Mouse (Mus musculus) forebrain, embryonic 10.5 days (tissue): ENCODE results near the gene Ptprh. TPM values are rescaled to one million over a fixed set of nuclear protein-coding genes. Genes with fewer than 3 reads are reported as not detected.

Experiments used
- DNase-seq: peaks from one replicate; pipeline ENCODE4 v3.0.0-alpha.2; 2017; ENCODE audit warnings: low spot score; ENCODE audit errors: extremely low spot score
- H3K27ac ChIP-seq: fragments of 300-500 bp; sonication (generic); 2 replicates; pipeline ENCODE4 v1.5.1; 2016; ENCODE audit warnings: mild to moderate bottlenecking
- H3K27me3 ChIP-seq: fragments of 300-500 bp; sonication (generic); 2 replicates; pipeline ENCODE4 v1.6.1; 2016; ENCODE audit warnings: mild to moderate bottlenecking; ENCODE audit not compliant: poor library complexity, severe bottlenecking
- H3K36me3 ChIP-seq: fragments of 300-500 bp; sonication (generic); replicated peaks from 2 replicates; pipeline ENCODE4 v1.6.1; 2016; ENCODE audit warnings: mild to moderate bottlenecking, moderate library complexity
- H3K4me1 ChIP-seq: fragments of 300-500 bp; sonication (generic); 2 replicates; pipeline ENCODE4 v1.6.1; 2016
- H3K4me3 ChIP-seq: fragments of 300-500 bp; sonication (generic); 2 replicates; pipeline ENCODE4 v1.5.1; 2016; ENCODE audit warnings: mild to moderate bottlenecking, moderate library complexity
- H3K9me3 ChIP-seq: fragments of 300-500 bp; sonication (generic); 2 replicates; pipeline ENCODE4 v1.6.1; 2016; ENCODE audit warnings: mild to moderate bottlenecking, moderate library complexity
- WGBS: fragments of 180-500 bp; shearing (Covaris S2); methylation state at CpG from one replicate; pipeline ENCODE4 v1.1.7; 2016; 5-methylcytosine and 5-hydroxymethylcytosine counted together
- polyA plus RNA-seq: library from polyadenylated mRNA; unstranded; fragments of >200 nt; fragmentation: Nextera tagmentation; extraction: Ambion mirVana; gene quantifications from 2 replicates; pipeline ENCODE4 v1.2.1, GENCODE M21; 2016

Ptprh gene
- polyA plus RNA-seq = 0.06 TPM in 1 of 2 replicates, not detected in the other

- Histone ChIP-seq H3K9me3 (peaks cover 4% of the 10 kb centered on the region; the same call in 1 of the 2 replicates), H3K36me3 (no peaks in the 10 kb centered on the region), H3K4me3 (no peak within 1 kb of the TSS), H3K27ac (no peak within 1 kb of the TSS), H3K4me1 (no peaks in the 10 kb centered on the region), H3K27me3 (no peaks in the 10 kb centered on the region)
- no peak for DNase-seq
- WGBS = 84% methylated on average over 6 of the region's 6 CpGs
Observed at GRCm38 (mm10) chr7:4603873-4604272, at the start of gene Ptprh. Gene Ptprh (minus strand): TSS chr7:4604041.

DNA sequence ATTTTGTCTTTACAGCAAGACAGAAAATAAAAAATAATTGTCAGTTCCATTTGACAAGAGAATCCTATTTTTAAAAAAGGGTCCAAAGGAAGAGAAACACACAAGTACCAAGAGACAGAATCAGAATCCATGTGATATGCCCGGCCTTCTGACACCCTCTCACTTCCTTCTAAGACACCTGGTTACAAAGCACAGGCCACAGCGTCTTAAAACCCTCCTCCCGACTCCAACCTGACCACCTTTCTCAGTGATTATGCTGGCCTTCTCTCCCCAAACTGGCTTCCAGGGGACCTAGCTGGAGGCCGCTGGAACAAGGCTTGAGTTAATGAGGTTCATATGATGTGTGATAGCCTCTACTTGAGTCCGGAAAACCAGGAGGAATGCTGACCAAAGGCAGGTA lies 49.5 kb upstream of the Ptprh start:
- no peaks in the 10 kb centered on the region for H3K27me3 ChIP-seq
- peaks cover 27% of the 10 kb centered on the region for H3K4me1 ChIP-seq
- DNase-seq = no peak
- H3K9me3 ChIP-seq = no peaks in the 10 kb centered on the region
- whole genome bisulfite sequencing = 92% methylated on average over 5 of the region's 5 CpGs
- H3K27ac ChIP-seq = no peak overlapping the region
- peaks cover 35% of the 10 kb centered on the region for H3K36me3 ChIP-seq
- no peak overlapping the region for H3K4me3 ChIP-seq

DNA sequence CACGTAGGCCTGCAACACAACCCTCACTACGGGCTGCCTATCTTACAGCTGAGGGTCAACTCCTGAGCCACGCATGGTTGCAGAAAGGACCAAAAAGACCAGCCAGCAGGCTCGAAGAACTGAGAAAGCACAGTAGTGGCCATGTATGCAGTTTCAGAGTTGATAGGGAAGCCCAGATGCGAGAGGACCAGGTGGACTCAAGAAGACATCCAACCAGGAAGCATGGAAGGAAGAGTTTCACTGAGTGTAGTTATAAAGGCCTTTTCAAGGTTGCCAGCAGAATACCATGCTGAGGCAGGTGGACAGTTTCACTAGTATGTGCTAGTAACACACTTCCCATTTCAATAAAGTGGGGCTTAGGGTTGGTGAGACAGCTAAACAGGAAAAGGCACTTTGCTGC lies 48.9 kb upstream of the Ptprh start:
- Histone ChIP-seq H3K27me3 (no peaks in the 10 kb centered on the region), H3K4me3 (no peak overlapping the region), H3K27ac (no peak overlapping the region), H3K36me3 (peaks cover 35% of the 10 kb centered on the region), H3K4me1 (peaks cover 22% of the 10 kb centered on the region), H3K9me3 (no peaks in the 10 kb centered on the region)
- no peak for DNase-seq
- 97% methylated on average over 5 of the region's 5 CpGs for WGBS

- no peak overlapping the region for H3K27ac ChIP-seq
- 0 out of 2 replicates have a peak, but pooled peaks cover 11% of the 10 kb centered on the region for H3K4me1 ChIP-seq
- no peaks in the 10 kb centered on the region for H3K9me3 ChIP-seq
- no peaks in the 10 kb centered on the region for H3K27me3 ChIP-seq
- DNase-seq = no peak
- peaks cover 43% of the 10 kb centered on the region for H3K36me3 ChIP-seq
- 91% methylated on average over 8 of the region's 8 CpGs for WGBS
- no peak overlapping the region for H3K4me3 ChIP-seq
Observed at GRCm38 (mm10) chr7:4651581-4651980, 47.7 kb upstream of the Ptprh start.

GRCm38 (mm10) chr7:4647992-4648391 lies 44.2 kb upstream of the Ptprh start:
- no peak for DNase-seq
- H3K4me1 ChIP-seq = no peaks in the 10 kb centered on the region
- no peaks in the 10 kb centered on the region for H3K27me3 ChIP-seq
- H3K9me3 ChIP-seq = no peaks in the 10 kb centered on the region
- 90% methylated on average over 2 of the region's 2 CpGs for WGBS
- H3K4me3 ChIP-seq = no peak overlapping the region
- no peak overlapping the region for H3K27ac ChIP-seq
- H3K36me3 ChIP-seq = peaks cover 64% of the 10 kb centered on the region

- Histone ChIP-seq H3K4me1 (no peaks in the 10 kb centered on the region), H3K9me3 (no peaks in the 10 kb centered on the region), H3K36me3 (peaks cover 64% of the 10 kb centered on the region), H3K27ac (no peak overlapping the region), H3K27me3 (no peaks in the 10 kb centered on the region), H3K4me3 (no peak overlapping the region)
- WGBS = 83% methylated on average over 6 of the region's 6 CpGs
- no peak for DNase-seq
Observed at GRCm38 (mm10) chr7:4647291-4647690, 43.5 kb upstream of the Ptprh start.

DNA sequence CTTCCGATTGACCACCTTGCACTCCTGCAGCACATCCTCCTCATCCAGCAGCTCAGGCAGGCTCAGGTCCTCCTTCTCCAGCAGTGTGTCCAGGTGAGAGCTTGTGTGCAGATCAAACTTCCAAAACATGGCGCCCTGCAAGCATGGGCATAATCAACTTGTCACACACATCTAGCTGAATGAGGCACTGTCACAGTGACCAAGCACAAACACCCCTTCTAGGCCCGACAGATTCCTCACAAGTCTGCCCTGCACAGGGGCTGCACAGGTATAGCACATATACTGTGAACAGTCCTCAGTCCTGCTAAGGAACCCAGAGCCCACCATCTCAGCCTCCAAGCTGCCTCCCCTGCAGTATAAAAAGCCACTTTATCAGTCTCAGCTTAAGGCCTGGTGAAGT lies 43.0 kb upstream of the Ptprh start:
- Histone ChIP-seq H3K36me3 (peaks cover 64% of the 10 kb centered on the region), H3K4me3 (no peak overlapping the region), H3K27ac (no peak overlapping the region), H3K27me3 (no peaks in the 10 kb centered on the region), H3K9me3 (no peaks in the 10 kb centered on the region), H3K4me1 (no peaks in the 10 kb centered on the region)
- DNase-seq = no peak
- 85% methylated on average over 3 of the region's 3 CpGs for WGBS

GRCm38 (mm10) chr7:4643225-4643624 lies 39.4 kb upstream of the Ptprh start:
- Histone ChIP-seq H3K27me3 (no peaks in the 10 kb centered on the region), H3K36me3 (peaks cover 92% of the 10 kb centered on the region), H3K27ac (no peak overlapping the region), H3K4me1 (no peaks in the 10 kb centered on the region), H3K9me3 (no peaks in the 10 kb centered on the region), H3K4me3 (no peak overlapping the region)
- no peak for DNase-seq
- WGBS = 96% methylated on average over 6 of the region's 6 CpGs

GRCm38 (mm10) chr7:4641956-4642355 lies 38.1 kb upstream of the Ptprh start:
- no peak for DNase-seq
- no peaks in the 10 kb centered on the region for H3K27me3 ChIP-seq
- no peak overlapping the region for H3K4me3 ChIP-seq
- H3K36me3 ChIP-seq = peaks cover 100% of the 10 kb centered on the region
- H3K27ac ChIP-seq = no peak overlapping the region
- WGBS = 91% methylated on average over 7 of the region's 7 CpGs
- H3K4me1 ChIP-seq = no peaks in the 10 kb centered on the region
- H3K9me3 ChIP-seq = no peaks in the 10 kb centered on the region

DNA sequence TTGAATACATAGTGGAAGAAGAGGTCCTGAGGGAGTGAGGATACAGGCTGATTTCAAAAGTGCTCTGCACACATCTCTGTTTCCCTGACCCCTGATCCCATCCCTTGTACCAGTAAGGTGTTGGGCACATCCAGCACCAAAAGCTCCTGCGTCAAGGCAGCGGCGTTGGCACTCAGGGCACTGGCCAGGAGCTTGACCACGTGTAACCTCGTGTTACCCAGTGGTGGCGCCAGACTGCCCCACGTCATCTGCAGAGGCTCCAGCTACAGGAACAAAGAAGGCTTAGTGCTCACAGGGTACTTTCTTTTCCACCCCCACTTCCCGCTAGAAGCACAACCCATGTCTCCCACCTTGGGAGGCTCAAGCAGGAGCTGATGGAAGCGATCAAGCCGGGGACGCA lies 37.3 kb upstream of the Ptprh start:
- Histone ChIP-seq H3K9me3 (no peaks in the 10 kb centered on the region), H3K27ac (no peak overlapping the region), H3K27me3 (no peaks in the 10 kb centered on the region), H3K4me3 (no peak overlapping the region), H3K4me1 (no peaks in the 10 kb centered on the region), H3K36me3 (peaks cover 100% of the 10 kb centered on the region)
- 85% methylated on average over 11 of the region's 11 CpGs for WGBS
- DNase-seq = no peak

DNA sequence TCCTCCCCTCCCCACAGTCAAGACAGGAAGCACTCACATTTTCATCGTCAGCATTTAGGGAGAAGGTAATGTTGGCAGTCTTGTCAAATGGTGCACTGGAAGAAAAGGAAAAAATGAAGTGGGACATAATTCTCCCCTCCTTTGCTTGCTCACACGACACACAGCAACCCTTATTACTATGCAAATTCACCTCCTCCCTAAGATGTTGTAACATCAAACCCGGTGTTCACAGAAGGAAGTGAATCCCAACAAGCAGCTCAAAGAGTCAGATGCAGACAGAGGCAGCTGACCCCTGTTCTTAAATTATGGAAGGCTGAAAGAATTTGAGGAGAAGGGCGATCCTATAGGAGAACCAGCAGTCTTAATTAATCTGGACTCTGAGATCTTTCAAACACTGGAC lies 32.3 kb upstream of the Ptprh start:
- no peaks in the 10 kb centered on the region for H3K4me1 ChIP-seq
- DNase-seq = no peak
- 84% methylated on average over 4 of the region's 4 CpGs for WGBS
- H3K27ac ChIP-seq = no peak overlapping the region
- H3K27me3 ChIP-seq = no peaks in the 10 kb centered on the region
- H3K4me3 ChIP-seq = no peak overlapping the region
- no peaks in the 10 kb centered on the region for H3K9me3 ChIP-seq
- peaks cover 97% of the 10 kb centered on the region for H3K36me3 ChIP-seq

DNA sequence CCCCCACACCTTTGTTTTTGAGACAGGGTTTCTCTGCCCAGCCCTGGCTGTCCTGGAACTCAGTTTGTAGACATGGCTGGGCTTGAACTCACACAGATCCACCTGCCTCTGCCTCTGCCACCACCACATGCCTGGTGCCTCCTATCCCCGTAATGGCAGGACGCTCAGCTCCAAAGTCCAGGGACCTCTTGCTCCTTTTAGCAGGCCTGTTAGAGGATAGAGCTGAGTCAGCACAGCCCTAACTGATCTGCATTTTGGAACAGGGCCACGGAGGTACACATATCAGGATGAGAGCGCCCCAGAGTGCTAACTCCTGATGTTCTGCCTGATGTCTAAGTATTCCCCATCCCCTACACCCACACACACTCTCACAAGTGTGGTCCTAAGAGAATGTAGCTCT lies 27.2 kb upstream of the Ptprh start, which contains the start of gene Tmem86b:
Tmem86b (minus strand) TSS at position 392 of the 400 bp plus-strand sequence.
- peaks cover 82% of the 10 kb centered on the region for H3K36me3 ChIP-seq
- H3K27ac ChIP-seq = no peak within 1 kb of the TSS
- H3K4me1 ChIP-seq = no peaks in the 10 kb centered on the region
- no peak within 1 kb of the TSS for H3K4me3 ChIP-seq
- WGBS = 93% methylated on average over 4 of the region's 4 CpGs
- H3K9me3 ChIP-seq = no peaks in the 10 kb centered on the region
- no peak for DNase-seq
- no peaks in the 10 kb centered on the region for H3K27me3 ChIP-seq

DNA sequence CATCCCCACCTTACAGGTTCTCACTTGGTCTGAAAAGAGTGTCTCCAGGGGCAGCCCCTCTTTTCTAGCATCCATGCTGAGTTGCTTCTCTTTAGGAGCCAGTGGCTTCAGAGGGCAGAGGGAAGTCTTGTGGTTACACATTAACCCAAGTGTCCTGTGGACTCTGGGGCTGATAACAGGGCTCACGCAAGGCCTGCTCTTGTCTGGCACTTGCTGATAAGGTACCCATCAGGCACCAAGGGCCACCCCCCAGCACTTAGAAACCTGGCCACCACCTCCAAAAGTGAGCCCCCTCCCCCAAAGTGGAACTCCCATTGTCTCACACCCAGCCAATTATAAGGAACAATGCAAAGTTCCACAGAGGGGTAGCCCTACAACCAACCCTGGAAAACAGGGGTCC lies 26.4 kb upstream of the Ptprh start:
- no peaks in the 10 kb centered on the region for H3K4me1 ChIP-seq
- WGBS = 91% methylated on average over 1 of the region's 1 CpGs
- no peaks in the 10 kb centered on the region for H3K9me3 ChIP-seq
- DNase-seq = no peak
- H3K36me3 ChIP-seq = peaks cover 74% of the 10 kb centered on the region
- H3K4me3 ChIP-seq = no peak overlapping the region
- no peak overlapping the region for H3K27ac ChIP-seq
- no peaks in the 10 kb centered on the region for H3K27me3 ChIP-seq

DNA sequence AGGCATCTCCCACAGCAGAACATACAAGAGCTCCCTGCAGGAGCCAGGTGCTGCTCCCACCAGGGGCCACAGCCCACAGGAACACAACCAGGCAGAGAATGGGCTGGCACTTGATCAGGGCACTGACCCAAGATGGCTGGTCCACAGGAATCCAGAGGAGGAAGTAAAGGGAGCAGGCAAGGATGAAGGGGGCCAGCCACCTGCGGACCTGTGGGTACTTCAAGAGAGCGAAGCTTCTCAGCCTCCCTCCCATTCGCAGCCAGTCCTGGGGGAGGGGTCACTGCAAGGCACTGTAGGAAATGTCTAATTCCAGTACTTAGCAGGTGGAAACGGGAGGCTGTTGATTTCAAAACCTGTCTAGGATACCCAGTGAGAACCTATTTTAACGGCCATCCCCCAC lies 25.7 kb upstream of the Ptprh start:
- H3K27me3 ChIP-seq = no peaks in the 10 kb centered on the region
- H3K4me1 ChIP-seq = no peaks in the 10 kb centered on the region
- H3K4me3 ChIP-seq = no peak overlapping the region
- H3K27ac ChIP-seq = no peak overlapping the region
- H3K9me3 ChIP-seq = no peaks in the 10 kb centered on the region
- 93% methylated on average over 5 of the region's 5 CpGs for whole genome bisulfite sequencing
- H3K36me3 ChIP-seq = peaks cover 69% of the 10 kb centered on the region
- no peak for DNase-seq
